ENCODE assay signal across 8 mouse cellular contexts in the genomic region with DNA sequence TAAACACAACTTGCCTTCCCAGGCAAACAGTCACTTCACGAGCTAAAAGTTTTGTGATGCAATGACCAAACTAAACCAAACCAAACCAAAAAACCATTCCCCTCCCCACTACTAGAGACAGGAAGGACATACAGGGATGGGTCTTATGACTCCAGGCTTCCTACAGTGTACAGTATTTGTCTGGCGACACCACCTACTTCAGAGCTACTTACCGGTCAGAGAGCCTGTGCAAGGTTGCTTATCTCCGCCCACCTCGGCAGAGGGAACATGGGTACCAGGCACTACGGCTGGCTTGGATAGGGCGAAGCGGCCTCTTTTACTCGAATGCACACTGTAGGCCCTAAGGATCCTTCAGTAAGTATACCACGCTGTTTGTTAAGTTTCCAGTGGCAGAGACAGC. TPM values are rescaled to one million over a fixed set of nuclear protein-coding genes. Genes with fewer than 3 reads are reported as not detected.
DNase-seq lines count a peak whose midpoint lies in the region; ATAC-seq lines count a peak whose summit lies in the region.

No protein-coding gene starts in this region.

- H3K9ac ChIP-seq in limb, embryonic 13.5 days, result peak overlapping the region; percentile 100
- H3K9ac ChIP-seq in midbrain, embryonic 15.5 days, result peak overlapping the region; percentile 97

- H3K27ac ChIP-seq in limb, embryonic 13.5 days, result peak overlapping the region; percentile 94
- H3K27ac ChIP-seq in midbrain, embryonic 15.5 days, result peak overlapping the region; percentile 98; the same call in 1 of the 2 replicates

- H3K4me2 ChIP-seq in limb, embryonic 13.5 days (replicated peaks), result peak overlapping the region; percentile 100
- peak overlapping the region; percentile 79 for H3K4me2 ChIP-seq in midbrain, embryonic 15.5 days

- H3K4me1 ChIP-seq in limb, embryonic 13.5 days, result peaks cover 34% of the 10 kb centered on the region
- peaks cover 37% of the 10 kb centered on the region for H3K4me1 ChIP-seq in midbrain, embryonic 15.5 days

- peak overlapping the region; percentile 99 for H3K4me3 ChIP-seq in limb, embryonic 13.5 days
- peak overlapping the region; percentile 97 for H3K4me3 ChIP-seq in midbrain, embryonic 15.5 days

- WGBS in limb, embryonic 13.5 days, result 0% methylated on average over 10 of the region's 10 CpGs
- WGBS in midbrain, embryonic 15.5 days, result under 1% methylated on average over 10 of the region's 10 CpGs

- no peaks in the 10 kb centered on the region for H3K9me3 ChIP-seq in limb, embryonic 13.5 days
- no peaks in the 10 kb centered on the region for H3K9me3 ChIP-seq in midbrain, embryonic 15.5 days

- intact Hi-C loops in heart, postnatal 36 days (cut with DNase I), result loop anchor here (2.0 to 5.0 kb wide), 4 partner anchors 88 to 255 kb away; partner anchors contain the start of genes BC003965, Clcn7, Cramp1l and Ift140

- no peaks in the 10 kb centered on the region for H3K27me3 ChIP-seq in limb, embryonic 13.5 days
- H3K27me3 ChIP-seq in midbrain, embryonic 15.5 days (replicated peaks), result no peaks in the 10 kb centered on the region

- peak; percentile 85 for DNase-seq in heart, adult 11 months
- no peak for DNase-seq in heart, postnatal 36 days
- peak; percentile 22 for DNase-seq in Muller cell, postnatal 12 days (ENCODE audit: inconsistent ontology term)
- DNase-seq in ovary, adult 18-20 months (ENCODE audit: low spot score), result no peak
- no peak for DNase-seq in right cerebral cortex, adult 2 months (ENCODE audit: low spot score in 2 of 2)

- peaks cover 27% of the 10 kb centered on the region for H3K36me3 ChIP-seq in limb, embryonic 13.5 days
- peaks cover 17% of the 10 kb centered on the region for H3K36me3 ChIP-seq in midbrain, embryonic 15.5 days (replicated peaks)

- 0 out of 2 replicates have a peak, but pooled peaks have one; percentile 8 for ATAC-seq in granulocyte monocyte progenitor cell, adult 5-6 weeks (replicated peaks; ENCODE audit: poor library complexity, severe bottlenecking)
- no peak for ATAC-seq in limb, embryonic 13.5 days (ENCODE audit: low FRiP score, low read depth)
- ATAC-seq in midbrain, embryonic 15.5 days (replicated peaks), result no peak

RNA-seq across cellular contexts. Expression of gene Ube2i, which starts 2.1 kb away (rescaled TPM):
- 10 to 100 TPM; 84.3 to 95.1 TPM for total RNA-seq in heart, postnatal 36 days (2021)
- total RNA-seq in granulocyte monocyte progenitor cell, adult 5-6 weeks (2014; fragmentation: Nextera tagmentation), result 356 and 387 TPM in 2 replicates
- 268 and 276 TPM in 2 replicates for total RNA-seq in granulocyte monocyte progenitor cell, adult 5-6 weeks (2017)
- 679 and 685 TPM in 2 replicates for polyA plus RNA-seq in limb, embryonic 13.5 days (2015; fragmentation: Nextera tagmentation; extraction: Ambion mirVana)
- 503 and 512 TPM in 2 replicates for polyA plus RNA-seq in midbrain, embryonic 15.5 days (2015; fragmentation: Nextera tagmentation; extraction: Ambion mirVana)

RNA-seq across cellular contexts. Expression of gene Baiap3, which starts 16.2 kb away (rescaled TPM):
- under 1 TPM; 0.42 to 0.43 TPM for total RNA-seq in heart, postnatal 36 days (2021)
- 7.6 and 9.1 TPM in 2 replicates for total RNA-seq in granulocyte monocyte progenitor cell, adult 5-6 weeks (2014; fragmentation: Nextera tagmentation)
- 3.8 and 11.9 TPM in 2 replicates for total RNA-seq in granulocyte monocyte progenitor cell, adult 5-6 weeks (2017)
- 1.1 and 1.7 TPM in 2 replicates for polyA plus RNA-seq in limb, embryonic 13.5 days (2015; fragmentation: Nextera tagmentation; extraction: Ambion mirVana)
- 26.8 and 30.3 TPM in 2 replicates for polyA plus RNA-seq in midbrain, embryonic 15.5 days (2015; fragmentation: Nextera tagmentation; extraction: Ambion mirVana)

RNA-seq across cellular contexts. Expression of gene Prss34, which starts 25.9 kb away (rescaled TPM):
- under 1 TPM; 0.22 to 0.25 TPM for total RNA-seq in heart, postnatal 36 days (2021)
- total RNA-seq in granulocyte monocyte progenitor cell, adult 5-6 weeks (2014; fragmentation: Nextera tagmentation), result 2.4 and 94.9 TPM in 2 replicates
- total RNA-seq in granulocyte monocyte progenitor cell, adult 5-6 weeks (2017), result 21.6 and 23.7 TPM in 2 replicates
- 0.70 and 0.78 TPM in 2 replicates for polyA plus RNA-seq in limb, embryonic 13.5 days (2015; fragmentation: Nextera tagmentation; extraction: Ambion mirVana)
- 0.23 TPM in 1 of 2 replicates, not detected in the other for polyA plus RNA-seq in midbrain, embryonic 15.5 days (2015; fragmentation: Nextera tagmentation; extraction: Ambion mirVana)

RNA-seq across cellular contexts. Expression of gene Tsr3, which starts 32.4 kb away (rescaled TPM):
- 10 to 100 TPM in 1 of 2 experiments, 1 to 10 TPM in 1; 8.6 to 11.0 TPM for total RNA-seq in heart, postnatal 36 days (2021)
- total RNA-seq in granulocyte monocyte progenitor cell, adult 5-6 weeks (2014; fragmentation: Nextera tagmentation), result 10.9 and 17.1 TPM in 2 replicates
- total RNA-seq in granulocyte monocyte progenitor cell, adult 5-6 weeks (2017), result 23.6 and 27.8 TPM in 2 replicates
- polyA plus RNA-seq in limb, embryonic 13.5 days (2015; fragmentation: Nextera tagmentation; extraction: Ambion mirVana), result 57.0 and 59.4 TPM in 2 replicates
- 62.7 and 62.9 TPM in 2 replicates for polyA plus RNA-seq in midbrain, embryonic 15.5 days (2015; fragmentation: Nextera tagmentation; extraction: Ambion mirVana)

RNA-seq across cellular contexts. Expression of gene Gnptg, which starts 32.4 kb away (rescaled TPM):
- total RNA-seq in heart, postnatal 36 days (2021), result 10 to 100 TPM; 13.9 TPM
- 10.9 and 19.2 TPM in 2 replicates for total RNA-seq in granulocyte monocyte progenitor cell, adult 5-6 weeks (2014; fragmentation: Nextera tagmentation)
- total RNA-seq in granulocyte monocyte progenitor cell, adult 5-6 weeks (2017), result 23.7 and 27.8 TPM in 2 replicates
- 34.9 and 35.5 TPM in 2 replicates for polyA plus RNA-seq in limb, embryonic 13.5 days (2015; fragmentation: Nextera tagmentation; extraction: Ambion mirVana)
- 96.0 and 108 TPM in 2 replicates for polyA plus RNA-seq in midbrain, embryonic 15.5 days (2015; fragmentation: Nextera tagmentation; extraction: Ambion mirVana)

Comparison
In these comparisons a context has a peak if more than half of its experiments do, and no peak if none do; other contexts are left out.
1. DNase-seq: peak in heart, adult 11 months (single experiment) and Muller cell, postnatal 12 days (single experiment); none in heart, postnatal 36 days (0 of 2), ovary, adult 18-20 months (single experiment) and right cerebral cortex, adult 2 months (0 of 2).